Mouse (Mus musculus) thymus, postnatal 10 days (tissue): ENCODE results near the gene Wfdc11.
"Not testable (repeated sequence)": the region's sequence is repeated elsewhere in the genome, so short reads cannot be mapped to it uniquely, and the experiment has no call there.

Experiments used
- DNase-seq, 2 experiments: peaks; one replicate each; pipeline ENCODE4 v3.0.0; 2021; ENCODE audit warnings: low spot score in 2 of 2

Wfdc11 gene

GRCm38 (mm10) chr2:164673987-164674386, at the start of gene Wfdc11:
Gene Wfdc11, minus strand, starts transcription at chr2:164674087.
- DNase-seq = no peak

DNA sequence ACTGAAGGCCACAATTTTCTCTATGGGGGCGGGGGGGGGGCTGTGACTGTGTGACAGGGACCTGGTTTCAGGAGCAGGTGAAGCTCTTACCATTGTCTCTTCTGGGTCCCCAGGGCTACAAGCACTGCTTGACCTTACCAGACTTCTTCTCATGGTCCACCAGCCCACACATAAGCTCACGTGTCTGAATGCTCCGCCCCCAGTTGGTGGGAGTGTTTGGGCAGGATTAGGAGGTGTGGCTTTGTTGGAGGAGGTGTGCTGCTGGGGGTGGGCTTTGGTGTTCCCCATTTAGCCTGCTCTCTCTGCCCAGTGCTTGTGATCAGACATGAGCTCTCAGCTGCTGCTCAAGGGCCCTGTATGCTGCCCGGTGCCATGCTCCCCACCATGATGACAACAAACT, 49.4 kb upstream of the Wfdc11 start:
- no peak for DNase-seq

GRCm38 (mm10) chr2:164716194-164716786, 42.4 kb upstream of the Wfdc11 start:
- not testable (repeated sequence) for DNase-seq

DNA sequence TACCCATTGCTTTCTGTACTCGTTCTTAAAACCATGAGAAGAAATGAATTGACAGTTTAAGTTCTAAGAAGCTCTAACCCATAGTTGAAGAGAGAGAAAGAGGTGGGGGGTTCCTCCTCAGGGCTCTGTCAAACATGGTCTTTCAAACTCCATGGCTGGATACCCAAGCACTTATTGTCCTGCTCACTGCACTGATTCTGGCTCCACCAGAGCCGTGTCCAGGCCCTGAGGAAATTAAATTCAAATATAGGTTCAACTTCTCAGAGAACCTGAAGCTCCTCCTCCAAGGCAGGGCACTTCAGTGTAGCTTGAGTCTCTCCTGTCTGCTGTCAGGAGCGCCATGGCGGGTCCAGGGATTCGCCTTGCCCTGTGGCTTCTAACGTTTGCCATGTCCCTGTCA, 41.1 kb upstream of the Wfdc11 start, which contains the start of gene Spint5:
Gene Spint5, plus strand, starts transcription at position 301 of the 400 bp plus-strand sequence.
- DNase-seq = no peak

- no peak for DNase-seq
Observed at GRCm38 (mm10) chr2:164705991-164706390, 32.1 kb upstream of the Wfdc11 start.

GRCm38 (mm10) chr2:164705328-164705727, 31.4 kb upstream of the Wfdc11 start:
- no peak for DNase-seq

DNA sequence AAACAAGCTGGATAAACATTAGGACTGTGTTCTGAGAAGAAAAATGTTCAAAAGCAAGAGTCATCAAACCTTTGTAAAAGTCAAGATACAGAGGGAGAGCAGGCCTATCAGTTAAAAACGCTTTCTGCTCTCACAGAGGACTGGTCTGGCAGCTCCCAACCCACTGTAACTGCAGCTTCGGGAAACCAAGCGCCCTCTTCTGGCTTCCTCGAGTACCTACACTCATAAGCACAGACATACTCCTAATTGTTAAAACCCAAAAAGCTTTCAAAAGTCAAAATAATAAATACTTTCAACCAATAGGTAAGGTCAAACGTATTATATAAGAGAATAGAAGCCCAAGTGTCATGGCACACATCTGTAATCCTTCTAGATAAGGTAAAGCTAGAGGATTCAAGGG, 30.3 kb upstream of the Wfdc11 start:
- DNase-seq = no peak

GRCm38 (mm10) chr2:164701761-164702160, 27.9 kb upstream of the Wfdc11 start:
- DNase-seq = no peak

GRCm38 (mm10) chr2:164700959-164701358, 27.1 kb upstream of the Wfdc11 start:
- no peak for DNase-seq

DNA sequence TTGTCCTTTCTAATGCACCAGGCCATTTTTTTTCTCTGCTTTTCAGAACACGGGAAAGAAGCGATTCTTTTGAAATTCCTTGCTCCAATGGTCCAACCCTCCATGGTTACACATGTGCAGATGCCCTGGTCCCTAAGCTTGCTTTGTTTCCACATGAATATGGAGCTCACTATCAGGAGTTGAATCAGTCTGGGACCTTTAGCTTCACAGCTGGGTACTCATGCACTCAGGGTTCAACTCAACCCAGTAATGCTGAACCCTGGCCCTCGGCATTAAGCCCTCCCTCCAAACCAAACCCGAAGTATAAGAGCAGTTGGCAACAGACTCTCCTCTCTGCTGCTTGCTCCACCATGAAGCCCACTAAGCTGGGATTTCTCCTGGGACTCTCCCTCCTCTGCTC, 24.3 kb upstream of the Wfdc11 start, which contains the start of gene Spint4:
Gene Spint4, plus strand, starts transcription at position 301 of the 400 bp plus-strand sequence.
- no peak for DNase-seq

- no peak for DNase-seq
Observed at GRCm38 (mm10) chr2:164684807-164685206, 10.9 kb upstream of the Wfdc11 start, which contains the start of gene Wfdc13. Gene Wfdc13, plus strand, starts transcription at chr2:164685107.

DNA sequence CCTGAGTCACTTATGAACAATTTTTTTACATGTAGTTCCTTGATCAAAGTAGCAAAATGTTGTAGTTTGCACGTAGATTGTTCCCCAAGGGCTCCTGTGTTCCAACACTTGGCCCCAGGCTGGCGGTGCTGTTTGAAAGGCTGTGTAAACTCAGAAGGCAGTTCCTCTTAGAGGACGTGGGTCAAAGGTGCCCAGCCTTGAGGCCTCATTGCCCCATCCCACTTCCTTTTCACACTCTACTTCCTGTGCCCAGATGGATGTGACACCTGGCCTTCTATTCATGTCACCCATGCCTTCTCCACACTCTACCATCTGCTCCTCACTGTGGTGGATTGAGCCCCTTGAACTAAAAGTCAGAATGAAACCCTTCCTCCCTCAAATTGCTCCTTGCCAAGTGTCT, 6.0 kb upstream of the Wfdc11 start:
- peak; percentile 32 to 49 for DNase-seq

GRCm38 (mm10) chr2:164678848-164679625, 5.2 kb upstream of the Wfdc11 start:
- DNase-seq = peak; percentile 82 to 83

GRCm38 (mm10) chr2:164676916-164677685, 3.2 kb upstream of the Wfdc11 start:
- no peak for DNase-seq

DNA sequence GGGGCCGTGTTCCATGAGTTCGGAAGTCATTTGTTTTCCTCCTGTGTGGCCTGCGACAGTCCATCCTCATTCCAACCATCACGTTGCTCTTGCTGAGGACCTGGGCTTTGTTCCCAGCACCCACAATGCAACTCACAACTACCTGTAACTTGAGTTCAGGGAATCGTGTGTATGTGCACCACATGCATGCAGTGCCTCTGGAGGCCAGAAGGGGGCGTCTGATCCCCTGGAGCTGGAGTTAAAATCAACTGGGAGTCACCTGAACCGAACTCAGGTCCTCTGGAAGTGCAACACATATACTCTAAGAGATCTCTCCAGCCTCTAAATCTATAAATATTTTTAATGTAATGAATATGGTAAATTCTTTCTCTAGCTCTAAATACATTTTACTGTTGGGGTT, 2.2 kb upstream of the Wfdc11 start:
- no peak for DNase-seq

DNA sequence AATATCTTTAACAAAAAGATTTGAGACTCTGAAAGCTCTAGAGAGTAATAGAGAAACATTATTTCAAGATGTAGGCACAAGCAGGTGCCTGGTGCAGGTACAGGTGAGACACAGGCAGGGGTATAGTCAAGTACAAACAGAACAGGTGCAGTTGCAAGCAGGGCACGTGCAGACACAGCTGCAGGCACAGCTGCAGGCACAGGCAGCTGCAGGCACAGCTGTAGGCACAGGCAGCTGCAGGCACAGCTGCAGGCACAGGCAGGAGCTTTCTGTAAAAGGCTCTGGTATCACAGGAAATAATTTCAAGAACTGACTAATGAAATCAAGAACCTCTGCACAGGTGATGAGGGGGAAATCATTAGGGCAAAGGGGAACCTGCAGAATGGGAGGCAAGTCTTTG, 2.9 kb downstream of the Wfdc11 start:
- DNase-seq = no peak

DNA sequence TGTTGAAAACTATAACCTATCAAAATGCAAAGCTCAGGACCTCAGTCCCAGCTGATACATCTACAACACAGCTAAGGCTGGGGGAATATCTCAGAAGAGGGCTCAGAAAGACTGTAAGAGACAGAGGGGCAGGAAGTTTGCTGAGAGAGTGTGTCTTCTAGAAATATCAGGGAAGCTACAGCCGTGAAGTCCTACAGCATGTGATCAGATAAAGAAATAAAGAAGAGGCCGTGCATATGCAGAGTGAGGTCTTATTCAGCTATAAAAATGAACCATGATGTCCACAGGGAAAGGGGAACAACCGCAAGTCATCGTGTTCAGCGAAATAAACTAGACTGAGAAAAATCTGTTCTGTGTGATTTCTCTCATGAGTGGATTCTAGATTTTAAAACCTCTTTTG, 3.6 kb downstream of the Wfdc11 start:
- DNase-seq = no peak

DNA sequence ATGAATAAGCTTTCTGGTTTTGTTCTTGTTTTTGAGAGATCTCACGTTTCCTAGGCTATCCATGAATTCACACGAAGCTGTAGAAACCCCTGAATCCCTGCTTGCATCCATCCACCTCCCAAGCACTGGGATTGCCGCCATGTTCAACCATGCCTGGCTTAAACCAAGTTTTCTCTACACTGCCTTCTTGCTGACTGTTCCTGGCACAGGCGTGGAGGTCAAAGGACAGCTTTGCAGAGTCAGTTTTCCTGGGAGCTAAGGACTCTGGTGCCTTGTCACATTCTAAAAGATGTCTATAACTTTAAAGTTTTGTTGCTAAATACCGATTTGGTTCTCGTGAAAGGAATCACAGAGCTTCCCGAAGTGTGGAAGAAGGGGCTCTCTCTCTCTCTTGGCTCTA, 9.0 kb downstream of the Wfdc11 start:
- DNase-seq = no peak

GRCm38 (mm10) chr2:164656483-164656882, 17.4 kb downstream of the Wfdc11 start, which contains the start of gene Wfdc9:
Gene Wfdc9, minus strand, starts transcription at chr2:164656583.
- no peak for DNase-seq

- peak in 1 of 2 experiments; percentile 48 for DNase-seq
Observed at GRCm38 (mm10) chr2:164655858-164656257, 18.0 kb downstream of the Wfdc11 start, which contains the start of gene Wfdc10. Gene Wfdc10, plus strand, starts transcription at chr2:164656046.

- DNase-seq = no peak
Observed at GRCm38 (mm10) chr2:164641881-164642673, 31.8 kb downstream of the Wfdc11 start.
